Mouse (Mus musculus) ES-Bruce4 (cell line): Measurements from ENCODE around the gene Crx. TPM values are rescaled to one million over a fixed set of nuclear protein-coding genes. Genes with fewer than 3 reads are reported as not detected.

Experiments used
- H3K27ac ChIP-seq: 2 replicates; pipeline ENCODE4 v1.5.1; 2012; ENCODE audit warnings: low read length, inconsistent platforms; ENCODE audit not compliant: insufficient read depth
- H3K27me3 ChIP-seq: 2 replicates; pipeline ENCODE4 v1.6.1; 2012; ENCODE audit warnings: mild to moderate bottlenecking, low read length, inconsistent platforms; ENCODE audit not compliant: control insufficient read depth, poor library complexity, insufficient read depth, severe bottlenecking
- H3K36me3 ChIP-seq: 2 replicates; pipeline ENCODE4 v1.6.1; 2012; ENCODE audit warnings: inconsistent platforms, mild to moderate bottlenecking, low read length, moderate library complexity; ENCODE audit not compliant: control insufficient read depth, poor library complexity, insufficient read depth, severe bottlenecking
- H3K4me1 ChIP-seq: one replicate; pipeline ENCODE4 v1.8.1; 2011; ENCODE audit warnings: low read length; ENCODE audit not compliant: control insufficient read depth, insufficient read depth
- H3K4me3 ChIP-seq: 2 replicates; pipeline ENCODE4 v1.5.1; 2011; ENCODE audit warnings: low read depth, mild to moderate bottlenecking, low read length
- H3K9ac ChIP-seq: 2 replicates; pipeline ENCODE4 v1.6.1; 2012; ENCODE audit warnings: low read depth, mild to moderate bottlenecking, inconsistent platforms; ENCODE audit not compliant: poor library complexity, severe bottlenecking
- H3K9me3 ChIP-seq: replicated peaks from 2 replicates; pipeline ENCODE4 v1.6.1; 2012; ENCODE audit warnings: mild to moderate bottlenecking, low read length, inconsistent platforms; ENCODE audit not compliant: control insufficient read depth, poor library complexity, insufficient read depth, severe bottlenecking
- CTCF ChIP-seq: IDR thresholded peaks from one replicate; pipeline ENCODE4 v1.8.1; 2011; ENCODE audit warnings: low read depth, low read length
- EP300 ChIP-seq: IDR thresholded peaks from 2 replicates; pipeline ENCODE4 v1.6.1; 2011; ENCODE audit warnings: low read depth, low read length; ENCODE audit not compliant: insufficient read depth
- POLR2A ChIP-seq: IDR thresholded peaks from one replicate; pipeline ENCODE4 v1.8.1; 2011; ENCODE audit warnings: low read length; ENCODE audit not compliant: insufficient read depth
- polyA plus RNA-seq: library from polyadenylated mRNA; stranded (reverse); fragments of >200 nt; gene quantifications from 2 replicates; pipeline ENCODE4 v1.2.4, GENCODE M21; 2011; ENCODE audit warnings: low read depth; ENCODE audit not compliant: missing spikeins, insufficient read depth, insufficient read length

Crx gene
- polyA plus RNA-seq: not detected in 2 replicates

DNA sequence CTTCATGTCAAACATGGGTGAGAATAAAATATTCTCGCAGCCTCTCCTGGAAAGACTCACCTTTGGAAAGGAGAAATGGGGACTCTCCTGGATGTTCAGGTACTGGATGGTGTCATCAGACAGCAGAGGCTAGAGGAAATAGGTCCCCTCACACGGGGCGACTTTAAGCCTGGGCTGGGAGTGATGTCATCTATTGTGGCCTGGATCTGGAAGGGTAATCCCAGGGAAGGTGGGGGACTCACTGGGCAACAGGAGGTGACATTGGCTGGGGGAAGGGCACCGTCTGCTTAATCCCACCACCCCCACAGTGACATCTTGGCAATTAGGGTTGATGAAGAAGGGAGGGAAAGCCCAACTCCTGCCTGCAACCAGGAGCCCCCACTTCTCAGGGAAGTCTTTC is at the start of gene Crx:
Gene Crx (minus strand): TSS at position 213 of the 400 bp plus-strand sequence.
- no peak within 1 kb of the TSS for H3K4me3 ChIP-seq
- H3K4me1 ChIP-seq: peaks cover 2% of the 10 kb centered on the region
- H3K27me3 ChIP-seq: no peaks in the 10 kb centered on the region
- H3K36me3 ChIP-seq: no peaks in the 10 kb centered on the region
- H3K9me3 ChIP-seq: no peaks in the 10 kb centered on the region
- TF ChIP-seq EP300: no peak
- TF ChIP-seq POLR2A: no peak
- TF ChIP-seq CTCF: no peak
- H3K9ac ChIP-seq: no peak within 1 kb of the TSS
- no peak within 1 kb of the TSS for H3K27ac ChIP-seq

DNA sequence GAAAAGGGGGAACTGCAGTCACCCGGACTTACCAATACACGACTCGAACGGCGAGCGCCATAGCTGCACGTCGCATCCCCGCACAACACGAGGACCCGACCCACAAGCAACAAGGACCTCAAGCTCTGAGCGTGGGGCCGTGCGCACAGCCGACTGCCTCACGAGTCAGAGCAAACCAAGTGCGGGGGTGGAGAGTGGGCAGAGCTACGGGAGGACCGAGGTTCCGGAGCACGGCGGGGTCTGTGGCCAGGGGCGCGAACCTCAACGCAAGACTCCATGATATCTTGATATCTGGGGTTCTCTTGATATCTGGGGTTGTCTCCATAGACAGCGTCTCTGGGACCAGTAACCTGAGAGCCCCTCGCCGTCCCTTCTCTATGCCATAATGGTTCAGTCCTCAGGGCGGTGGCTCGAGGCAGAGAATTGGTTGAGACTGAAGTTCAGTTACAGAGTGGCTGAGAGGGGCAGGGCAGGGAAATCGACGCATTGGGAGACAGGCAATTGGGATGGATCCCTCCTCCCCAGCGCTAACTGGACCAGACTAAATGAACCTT is 42.5 kb upstream of the Crx start, which contains the start of gene Selenow:
Gene Selenow (minus strand): TSS at position 183 of the 554 bp plus-strand sequence.
- TF ChIP-seq EP300 (0 out of 2 replicates have a peak, but pooled peaks have one; percentile 42), CTCF (no peak), POLR2A (peak; percentile 86)
- Histone ChIP-seq H3K36me3 (peaks cover 14% of the 10 kb centered on the region), H3K4me3 (peak within 1 kb of the TSS; percentile 96), H3K27ac (no peak within 1 kb of the TSS), H3K9ac (peak within 1 kb of the TSS; percentile 62), H3K9me3 (no peaks in the 10 kb centered on the region), H3K4me1 (peaks cover 3% of the 10 kb centered on the region), H3K27me3 (no peaks in the 10 kb centered on the region)

DNA sequence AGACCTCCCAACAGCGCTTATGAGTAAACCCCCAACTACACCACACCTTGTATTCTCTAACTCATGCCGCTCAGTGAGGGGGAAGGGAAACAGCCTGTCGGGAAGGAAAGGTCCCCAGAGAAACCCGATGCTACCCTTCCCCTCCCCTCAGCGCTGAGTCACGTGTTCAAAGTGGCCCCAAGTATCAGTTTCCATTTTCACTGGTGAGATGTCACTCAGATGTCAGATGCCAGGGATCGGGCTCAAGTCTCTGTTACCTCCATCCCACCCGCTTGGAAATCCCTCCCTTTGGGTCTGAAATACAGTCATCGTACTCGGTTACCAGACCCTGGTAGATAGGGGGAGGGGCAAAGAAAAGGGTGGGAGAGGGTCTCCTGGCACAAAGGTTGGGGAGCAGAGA is 42.0 kb upstream of the Crx start:
- no peak overlapping the region for H3K27ac ChIP-seq

DNA sequence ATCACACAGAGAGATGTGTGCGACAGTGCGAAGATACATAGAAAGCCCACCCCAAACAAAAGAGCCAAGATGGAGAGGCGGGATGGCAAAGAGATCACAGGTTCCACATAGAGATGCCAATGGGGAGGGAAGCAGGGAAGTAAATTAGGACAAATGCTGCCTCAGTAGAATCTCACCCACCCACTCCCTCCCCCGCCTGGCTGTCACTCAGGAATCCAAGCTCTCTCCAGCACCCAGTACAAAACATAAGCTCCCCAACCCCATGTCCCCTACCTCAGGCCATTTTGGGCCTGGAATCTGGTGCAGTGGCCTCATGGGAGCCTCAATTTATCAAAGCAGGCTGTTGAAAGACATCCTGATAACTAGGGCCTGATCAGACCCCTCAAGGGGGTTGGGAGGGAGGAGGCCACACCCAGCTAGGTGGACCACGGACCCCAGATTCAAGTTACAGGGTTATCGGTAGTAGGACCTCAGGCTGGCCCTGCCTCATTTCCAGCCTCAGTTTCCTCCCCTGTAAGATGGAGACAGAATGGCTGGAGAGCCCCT is 41.0 kb upstream of the Crx start:
- Histone ChIP-seq H3K27me3 (no peaks in the 10 kb centered on the region), H3K27ac (no peak overlapping the region), H3K9me3 (no peaks in the 10 kb centered on the region), H3K4me3 (peak overlapping the region; percentile 96), H3K9ac (no peak overlapping the region), H3K4me1 (peaks cover 3% of the 10 kb centered on the region), H3K36me3 (peaks cover 14% of the 10 kb centered on the region)
- TF ChIP-seq POLR2A: no peak
- TF ChIP-seq CTCF: no peak
- no peak for TF ChIP-seq EP300

More for the DNA sequence above, 42.0 kb upstream of the Crx start:
- TF ChIP-seq EP300 (0 out of 2 replicates have a peak, but pooled peaks have one; percentile 34), POLR2A (no peak), CTCF (no peak)
- no peaks in the 10 kb centered on the region for H3K27me3 ChIP-seq
- H3K9ac ChIP-seq: peak overlapping the region; percentile 62
- H3K9me3 ChIP-seq: no peaks in the 10 kb centered on the region
- peaks cover 14% of the 10 kb centered on the region for H3K36me3 ChIP-seq
- peak overlapping the region; percentile 96 for H3K4me3 ChIP-seq
- H3K4me1 ChIP-seq: peaks cover 3% of the 10 kb centered on the region

DNA sequence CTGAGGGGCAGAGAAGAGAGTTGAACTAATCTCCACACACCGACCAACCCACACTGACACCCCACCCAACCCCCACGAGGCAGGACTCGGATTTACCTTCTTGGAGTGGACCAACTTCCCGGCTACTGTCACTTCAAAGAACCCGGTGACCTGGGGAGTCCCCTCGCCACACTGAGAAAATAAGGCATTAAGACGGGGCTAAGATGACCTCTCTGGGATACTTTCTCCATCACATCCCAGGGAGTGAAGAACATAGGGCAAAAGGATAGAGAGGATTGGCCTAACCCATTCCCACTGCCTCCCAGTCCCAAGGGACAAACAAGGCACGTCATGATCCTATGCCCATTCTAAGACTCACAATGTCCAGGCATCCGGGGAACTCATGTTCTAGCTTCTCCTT is 40.2 kb upstream of the Crx start:
- Histone ChIP-seq H3K27me3 (no peaks in the 10 kb centered on the region), H3K9me3 (no peaks in the 10 kb centered on the region), H3K9ac (no peak overlapping the region), H3K4me3 (no peak overlapping the region), H3K36me3 (peaks cover 14% of the 10 kb centered on the region), H3K27ac (no peak overlapping the region), H3K4me1 (peaks cover 3% of the 10 kb centered on the region)
- TF ChIP-seq POLR2A: no peak
- TF ChIP-seq EP300: no peak
- TF ChIP-seq CTCF: no peak

DNA sequence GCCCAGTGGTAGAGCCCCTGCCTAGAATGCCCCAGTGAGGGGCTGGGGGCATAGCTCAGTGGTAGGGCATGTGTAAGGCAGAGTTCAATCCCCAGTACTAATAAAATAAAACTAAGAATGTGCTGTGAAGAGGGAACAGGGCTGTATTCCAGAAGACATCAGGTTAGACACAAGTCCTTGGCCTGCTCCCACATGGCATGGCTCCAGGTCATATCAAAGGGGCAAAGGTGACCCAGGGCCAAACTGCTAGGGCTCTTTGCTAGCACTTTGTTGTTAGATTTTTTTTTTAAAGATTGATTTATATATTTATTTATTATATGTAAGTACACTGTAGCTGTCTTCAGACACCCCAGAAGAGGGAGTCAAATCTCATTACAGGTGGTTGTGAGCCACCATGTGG is 38.6 kb upstream of the Crx start:
- Histone ChIP-seq H3K36me3 (peaks cover 14% of the 10 kb centered on the region), H3K9ac (no peak overlapping the region), H3K9me3 (no peaks in the 10 kb centered on the region), H3K4me1 (peaks cover 3% of the 10 kb centered on the region), H3K27ac (no peak overlapping the region), H3K4me3 (no peak overlapping the region), H3K27me3 (no peaks in the 10 kb centered on the region)
- no peak for TF ChIP-seq POLR2A
- TF ChIP-seq CTCF: no peak
- TF ChIP-seq EP300: no peak
